24 mouse cellular contexts compared by ENCODE assay signal in genomic region chr10:116346618-116347184, GRCm38 (mm10).
"Had no signal": no experiment of that assay in that cellular context is flagged by ENCODE, and none has a peak within 500 bp of the region (broad histone marks: within the 10 kb centered on the region; RNA-seq: fewer than 3 reads in every experiment).

No protein-coding gene starts in this region.

- DNase-seq: gastrocnemius, adult 2 months; gastrocnemius, postnatal 14 days; gastrocnemius, postnatal 36 days; heart, adult 18-20 months; heart, postnatal 14 days; heart, postnatal 36 days; kidney, adult 18-20 months; kidney, adult 8-10 months; kidney, postnatal 10 days; kidney, postnatal 25 days; kidney, postnatal 4 days; left cerebral cortex, postnatal 4 days had no signal

- H3K4me1 ChIP-seq: heart, embryonic 13.5 days; heart, embryonic 15.5 days; hindbrain, embryonic 15.5 days; limb, embryonic 13.5 days; limb, embryonic 15.5 days; liver, embryonic 12.5 days had no signal

- H3K9ac ChIP-seq: heart, embryonic 13.5 days; heart, embryonic 15.5 days; hindbrain, embryonic 13.5 days; hindbrain, embryonic 15.5 days; limb, embryonic 13.5 days; limb, embryonic 15.5 days; liver, embryonic 12.5 days; liver, embryonic 14.5 days had no signal

- H3K9me3 ChIP-seq: heart, embryonic 10.5 days; heart, embryonic 13.5 days; heart, embryonic 15.5 days; hindbrain, embryonic 13.5 days; hindbrain, embryonic 15.5 days; limb, embryonic 13.5 days; limb, embryonic 15.5 days; liver, embryonic 12.5 days had no signal

- H3K27me3 ChIP-seq: heart, embryonic 13.5 days; heart, embryonic 15.5 days; hindbrain, embryonic 15.5 days; limb, embryonic 13.5 days; limb, embryonic 15.5 days; liver, embryonic 12.5 days had no signal

- ATAC-seq: hindbrain, postnatal 0 days; liver, embryonic 12.5 days had no signal

- H3K36me3 ChIP-seq: heart, embryonic 15.5 days; hindbrain, embryonic 13.5 days; hindbrain, embryonic 15.5 days; limb, embryonic 13.5 days; limb, embryonic 15.5 days; liver, embryonic 12.5 days had no signal

- H3K27ac ChIP-seq: gastrocnemius, adult 2 months; heart, embryonic 10.5 days; heart, embryonic 13.5 days; heart, embryonic 15.5 days; hindbrain, embryonic 13.5 days; hindbrain, embryonic 15.5 days; hindbrain, postnatal 0 days; layer of hippocampus, adult 2 months; left cerebral cortex, adult 2 months; limb, embryonic 13.5 days; limb, embryonic 15.5 days; liver, embryonic 12.5 days; liver, embryonic 14.5 days had no signal

- H3K4me3 ChIP-seq: gastrocnemius, adult 2 months; heart, embryonic 10.5 days; heart, embryonic 13.5 days; heart, embryonic 15.5 days; hindbrain, embryonic 13.5 days; hindbrain, embryonic 15.5 days; layer of hippocampus, adult 2 months; left cerebral cortex, adult 2 months; limb, embryonic 13.5 days; limb, embryonic 15.5 days; liver, embryonic 12.5 days had no signal

- H3K4me2 ChIP-seq: heart, embryonic 13.5 days; heart, embryonic 15.5 days; hindbrain, embryonic 13.5 days; hindbrain, embryonic 15.5 days; limb, embryonic 13.5 days; limb, embryonic 15.5 days; liver, embryonic 12.5 days had no signal
